Comparison of ENCODE assay signal across 15 mouse cellular contexts in the genomic region with DNA sequence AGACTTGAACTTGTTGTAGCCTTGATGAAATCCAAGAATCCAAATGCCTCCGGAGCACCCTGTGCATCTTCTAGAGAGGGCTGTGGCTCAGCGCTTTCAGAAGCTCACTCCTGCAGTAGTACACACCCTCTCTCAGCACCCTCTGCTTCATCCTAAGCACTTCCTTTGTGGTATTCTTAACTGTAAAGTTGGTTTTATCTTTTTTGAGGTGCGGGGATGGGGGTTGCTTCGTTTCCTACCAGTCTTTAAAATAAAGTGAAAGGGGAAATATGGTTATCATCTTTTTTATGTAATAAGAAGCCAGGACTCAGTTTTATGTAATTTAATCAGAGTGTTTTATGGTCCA.
DNase-seq lines count a peak whose midpoint lies in the region; ATAC-seq and TF ChIP-seq lines count a peak whose summit lies in the region.
"Had no signal": no experiment of that assay in that cellular context is flagged by ENCODE, and none has a peak within 500 bp of the region (broad histone marks: within the 10 kb centered on the region; RNA-seq: fewer than 3 reads in every experiment).

No protein-coding gene starts in this region.

- no peaks in the 10 kb centered on the region for H3K27me3 ChIP-seq in MEL (ENCODE audit: control insufficient read depth in 1 of 2, insufficient read depth in 2 of 2, low read length in 2 of 2)
- no peaks in the 10 kb centered on the region for H3K27me3 ChIP-seq in megakaryocyte, embryonic 14.5 days (replicated peaks)
- no peaks in the 10 kb centered on the region for H3K27me3 ChIP-seq in forebrain, embryonic 12.5 days
- no peaks in the 10 kb centered on the region for H3K27me3 ChIP-seq in forebrain, embryonic 16.5 days (replicated peaks; ENCODE audit: control insufficient read depth, insufficient read depth, low read length)
- H3K27me3 ChIP-seq: forebrain, embryonic 15.5 days; hindbrain, embryonic 12.5 days had no signal

- no peak overlapping the region for H3K4me2 ChIP-seq in forebrain, embryonic 12.5 days
- no peak overlapping the region for H3K4me2 ChIP-seq in forebrain, embryonic 16.5 days (ENCODE audit: low read length)
- H3K4me2 ChIP-seq: forebrain, embryonic 15.5 days; hindbrain, embryonic 12.5 days; midbrain, embryonic 13.5 days had no signal

- peak in 1 of 2 experiments; percentile 80; a peak in 2 of 4 replicates for TF ChIP-seq POLR2A in MEL (IDR thresholded peaks at IDR 0.05; ENCODE audit: control insufficient read depth in 1 of 2, insufficient read depth in 1 of 2, low read depth in 1 of 2, low read length in 2 of 2, poor library complexity in 1 of 2)

- peak; percentile 95 for DNase-seq in MEL (ENCODE audit: low read depth, low spot score)
- peak; percentile 58 for DNase-seq in thymus, postnatal 14 days
- no peak for DNase-seq in ovary, postnatal 36 days (ENCODE audit: low spot score)
- DNase-seq in spleen, postnatal 10 days (ENCODE audit: low spot score in 2 of 2): no peak
- DNase-seq: cerebellum, postnatal 25 days; kidney, adult 9 months; kidney, postnatal 4 days had no signal

- H3K27ac ChIP-seq in MEL (ENCODE audit: control insufficient read depth, low read depth, low read length): peak overlapping the region; percentile 100
- H3K27ac ChIP-seq in forebrain, embryonic 12.5 days: no peak overlapping the region
- no peak overlapping the region for H3K27ac ChIP-seq in forebrain, embryonic 16.5 days (ENCODE audit: low read length)
- H3K27ac ChIP-seq: embryonic facial prominence, embryonic 10.5 days; forebrain, embryonic 15.5 days; hindbrain, embryonic 12.5 days; midbrain, embryonic 13.5 days had no signal

- H3K79me2 ChIP-seq in MEL (ENCODE audit: control insufficient read depth, insufficient read depth, low read length, poor library complexity): peaks cover 7% of the 10 kb centered on the region

- 87% methylated on average over 4 of the region's 4 CpGs for WGBS in forebrain, embryonic 12.5 days
- WGBS in forebrain, embryonic 16.5 days: 87% methylated on average over 4 of the region's 4 CpGs

- H3K36me3 ChIP-seq in MEL (ENCODE audit: control insufficient read depth in 1 of 2, insufficient read depth in 2 of 2, low read length in 2 of 2): peaks cover 0 to 32% of the 10 kb centered on the region in 2 experiments; a peak in 2 of 4 replicates
- H3K36me3 ChIP-seq in megakaryocyte, embryonic 14.5 days (replicated peaks; ENCODE audit: low read length): peaks cover 9% of the 10 kb centered on the region
- no peaks in the 10 kb centered on the region for H3K36me3 ChIP-seq in forebrain, embryonic 12.5 days (replicated peaks)
- no peaks in the 10 kb centered on the region for H3K36me3 ChIP-seq in forebrain, embryonic 16.5 days (ENCODE audit: control insufficient read depth, insufficient read depth)
- H3K36me3 ChIP-seq: embryonic facial prominence, embryonic 10.5 days; forebrain, embryonic 15.5 days; hindbrain, embryonic 12.5 days; midbrain, embryonic 13.5 days had no signal

- peaks cover 10 to 19% of the 10 kb centered on the region in 2 experiments for H3K4me1 ChIP-seq in MEL (ENCODE audit: control insufficient read depth in 1 of 2, insufficient read depth in 2 of 2, low read length in 2 of 2)
- peaks cover 81% of the 10 kb centered on the region for H3K4me1 ChIP-seq in megakaryocyte, embryonic 14.5 days
- peaks cover 8% of the 10 kb centered on the region for H3K4me1 ChIP-seq in forebrain, embryonic 12.5 days
- peaks cover 9% of the 10 kb centered on the region for H3K4me1 ChIP-seq in forebrain, embryonic 16.5 days (replicated peaks; ENCODE audit: control insufficient read depth, insufficient read depth, low read length)
- H3K4me1 ChIP-seq: hindbrain, embryonic 12.5 days had no signal

- peak overlapping the region; percentile 89 for H3K9ac ChIP-seq in MEL (ENCODE audit: control insufficient read depth, low read depth, low read length, poor library complexity, severe bottlenecking)
- no peak overlapping the region for H3K9ac ChIP-seq in forebrain, embryonic 12.5 days
- no peak overlapping the region for H3K9ac ChIP-seq in forebrain, embryonic 16.5 days (replicated peaks; ENCODE audit: low read depth, low read length)
- H3K9ac ChIP-seq: forebrain, embryonic 15.5 days; hindbrain, embryonic 12.5 days; midbrain, embryonic 13.5 days had no signal

- H3K9me3 ChIP-seq in MEL (replicated peaks; ENCODE audit: insufficient read depth, low read length): no peaks in the 10 kb centered on the region
- no peaks in the 10 kb centered on the region; the same call in 1 of the 2 replicates for H3K9me3 ChIP-seq in megakaryocyte, embryonic 14.5 days
- H3K9me3 ChIP-seq in forebrain, embryonic 12.5 days: no peaks in the 10 kb centered on the region
- H3K9me3 ChIP-seq in forebrain, embryonic 16.5 days (ENCODE audit: control insufficient read depth, low read length): no peaks in the 10 kb centered on the region
- H3K9me3 ChIP-seq: embryonic facial prominence, embryonic 10.5 days; forebrain, embryonic 15.5 days; hindbrain, embryonic 12.5 days; midbrain, embryonic 13.5 days had no signal

- TF ChIP-seq RAD21 in MEL (IDR thresholded peaks at IDR 0.05; ENCODE audit: low read depth, low read length): no peak

- TF ChIP-seq EP300 in MEL (IDR thresholded peaks at IDR 0.05; ENCODE audit: low read depth in 1 of 2, low read length in 2 of 2): peak; percentile 92 to 99

- H3K4me3 ChIP-seq in MEL (ENCODE audit: control insufficient read depth in 1 of 2, insufficient read depth in 1 of 2, low read depth in 2 of 2, low read length in 2 of 2): peak overlapping the region; percentile 48 to 54
- peak overlapping the region; percentile 76 for H3K4me3 ChIP-seq in megakaryocyte, embryonic 14.5 days (replicated peaks)
- no peak overlapping the region for H3K4me3 ChIP-seq in forebrain, embryonic 12.5 days (replicated peaks)
- no peak overlapping the region for H3K4me3 ChIP-seq in forebrain, embryonic 16.5 days (replicated peaks; ENCODE audit: low read length)
- H3K4me3 ChIP-seq: embryonic facial prominence, embryonic 10.5 days; forebrain, embryonic 15.5 days; hindbrain, embryonic 12.5 days; midbrain, embryonic 13.5 days had no signal

- TF ChIP-seq CTCF in MEL (IDR thresholded peaks at IDR 0.05 in 2 of 3, conservative IDR thresholded peaks at IDR 0.05 in 1 of 3; ENCODE audit: control insufficient read depth in 1 of 3, insufficient read depth in 1 of 3, low read depth in 2 of 3, low read length in 3 of 3, poor library complexity in 1 of 3, severe bottlenecking in 1 of 3): no peak

- peak; percentile 54 to 78 for ATAC-seq in hematopoietic stem cell, adult 5-6 weeks (replicated peaks in 1 of 2; ENCODE audit: insufficient read depth in 1 of 2, low FRiP score in 2 of 2, low TSS enrichment in 1 of 2, low read depth in 1 of 2, poor library complexity in 2 of 2, severe bottlenecking in 2 of 2)
- ATAC-seq in forebrain, embryonic 12.5 days (ENCODE audit: low FRiP score): no peak
- ATAC-seq in forebrain, embryonic 16.5 days: no peak
- ATAC-seq: forebrain, embryonic 15.5 days; midbrain, embryonic 13.5 days had no signal

TF ChIP-seq in MEL, 35 proteins besides CTCF, POLR2A, EP300 and RAD21 (continues in another document):
- TF ChIP-seq SIN3A (IDR thresholded peaks at IDR 0.05; ENCODE audit: low read length) (peak; percentile 95), MAZ (IDR thresholded peaks at IDR 0.05; ENCODE audit: low read depth, low read length) (no peak; the same call in 1 of the 2 replicates), CHD2 (IDR thresholded peaks at IDR 0.05; ENCODE audit: low read length) (peak; percentile 64; the same call in 1 of the 2 replicates), USF2 (IDR thresholded peaks at IDR 0.05; ENCODE audit: borderline replicate concordance in 1 of 2, insufficient read depth in 1 of 2, low read depth in 1 of 2, low read length in 2 of 2) (no peak), HCFC1 (IDR thresholded peaks at IDR 0.05; ENCODE audit: low read depth, low read length) (no peak), BHLHE40 (IDR thresholded peaks at IDR 0.05; ENCODE audit: borderline replicate concordance, low read depth, low read length) (peak; percentile 77), MYB (IDR thresholded peaks at IDR 0.05; ENCODE audit: low read depth, low read length) (peak; percentile 95), RCOR1 (IDR thresholded peaks at IDR 0.05; ENCODE audit: low read depth, low read length) (peak; percentile 89), MEF2A (IDR thresholded peaks at IDR 0.05; ENCODE audit: extremely low read depth, insufficient replicate concordance, low read depth, low read length, poor library complexity, severe bottlenecking) (no peak), USF1 (IDR thresholded peaks at IDR 0.05; ENCODE audit: low read depth, low read length) (no peak), CHD1 (IDR thresholded peaks at IDR 0.05; ENCODE audit: low read depth, low read length) (no peak), NRF1 (IDR thresholded peaks at IDR 0.05; ENCODE audit: insufficient read depth, low read depth, low read length, poor library complexity, severe bottlenecking) (no peak), MAFK (IDR thresholded peaks at IDR 0.05; ENCODE audit: borderline replicate concordance, low read depth, low read length) (peak; percentile 43; the same call in 1 of the 2 replicates), MXI1 (IDR thresholded peaks at IDR 0.05; ENCODE audit: low read depth, low read length) (peak; percentile 63), POLR2AphosphoS5 (IDR thresholded peaks at IDR 0.05; ENCODE audit: borderline replicate concordance, low read depth, low read length) (no peak), ZKSCAN1 (IDR thresholded peaks at IDR 0.05; ENCODE audit: low read depth, low read length) (no peak), ELF1 (IDR thresholded peaks at IDR 0.05; ENCODE audit: low read depth, low read length) (0 out of 2 replicates have a peak, but pooled peaks have one; percentile 13), TCF12 (IDR thresholded peaks at IDR 0.05; ENCODE audit: low read depth, low read length) (peak; percentile 91), JUND (IDR thresholded peaks at IDR 0.05; ENCODE audit: low read depth, low read length) (peak; percentile 72; the same call in 1 of the 2 replicates), KAT2A (conservative IDR thresholded peaks at IDR 0.05; ENCODE audit: low read depth, low read length) (no peak; the same call in 1 of the 2 replicates), NELFE (IDR thresholded peaks at IDR 0.05; ENCODE audit: low read depth, low read length) (peak; percentile 53), ZMIZ1 (IDR thresholded peaks at IDR 0.05; ENCODE audit: low read depth, low read length) (peak; percentile 43; the same call in 1 of the 2 replicates), ZC3H11A (IDR thresholded peaks at IDR 0.05; ENCODE audit: low read depth, low read length) (no peak), TBP (IDR thresholded peaks at IDR 0.05; ENCODE audit: low read depth, low read length) (peak; percentile 92; the same call in 1 of the 2 replicates), ZNF384 (IDR thresholded peaks at IDR 0.05; ENCODE audit: low read depth, low read length) (peak; percentile 56; the same call in 1 of the 2 replicates), MYC (IDR thresholded peaks at IDR 0.05; ENCODE audit: low read depth, low read length) (peak; percentile 75; the same call in 1 of the 2 replicates), MAX (IDR thresholded peaks at IDR 0.05; ENCODE audit: low read length) (no peak)

Comparison
In these comparisons a context has a peak if more than half of its experiments do, and no peak if none do; other contexts are left out.
1. DNase-seq: peak in MEL (single experiment) and thymus, postnatal 14 days (single experiment); none in ovary, postnatal 36 days (single experiment) and spleen, postnatal 10 days (0 of 2).
2. H3K4me3 ChIP-seq: peak in MEL (2 of 2) and megakaryocyte, embryonic 14.5 days (single experiment); none in forebrain, embryonic 12.5 days (single experiment) and forebrain, embryonic 16.5 days (single experiment).
3. ATAC-seq: peak in hematopoietic stem cell, adult 5-6 weeks (2 of 2); none in forebrain, embryonic 12.5 days (single experiment) and forebrain, embryonic 16.5 days (single experiment).